Mouse (Mus musculus) spleen, adult 2 months (tissue): ENCODE results near the gene Sf3b4.

ENCODE experiments used
- CTCF ChIP-seq: fragments of 200-500 bp; IDR thresholded peaks from 2 replicates; pipeline ENCODE4 v1.5.1; 2011; ENCODE audit warnings: mild to moderate bottlenecking, inconsistent platforms; ENCODE audit not compliant: insufficient read depth, insufficient read length, insufficient replicate concordance; ENCODE audit errors: extremely low read depth
- POLR2A ChIP-seq: fragments of 200-500 bp; IDR thresholded peaks from 2 replicates; pipeline ENCODE4 v1.6.1; 2011; ENCODE audit warnings: low read depth, low read length, inconsistent platforms

DNA sequence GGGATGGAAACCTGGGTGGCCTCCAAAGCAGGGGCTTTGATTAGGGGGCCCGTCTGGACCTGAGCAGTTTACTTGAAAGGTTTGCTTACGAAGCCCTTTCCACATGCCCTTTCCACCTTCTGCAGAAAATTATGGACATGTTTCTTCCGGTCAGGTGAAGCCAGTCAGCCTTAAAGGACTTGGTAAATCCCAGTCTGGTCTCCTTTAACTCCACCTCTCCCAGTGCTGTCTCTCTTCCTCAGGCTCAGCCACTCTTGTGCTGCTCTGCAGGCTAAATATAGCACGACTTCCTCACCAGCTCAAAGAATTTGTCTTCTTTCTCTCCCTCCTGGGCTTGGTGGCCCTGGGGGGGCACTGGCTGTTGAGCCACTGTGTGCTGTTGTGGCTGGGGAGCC is 10.2 kb downstream of the Sf3b4 start:
- TF ChIP-seq CTCF (no peak), POLR2A (no peak)
